Mouse (Mus musculus) ES-E14 (cell line): ENCODE results near the gene Ctc1.

Experiments
- CHD2 ChIP-seq: IDR thresholded peaks from 2 replicates; pipeline ENCODE4 v1.6.1; 2014; ENCODE audit warnings: mild to moderate bottlenecking, low read depth, low read length, inconsistent platforms
- HCFC1 ChIP-seq: IDR thresholded peaks from 2 replicates; pipeline ENCODE4 v1.6.1; 2012; ENCODE audit warnings: low read length, inconsistent platforms, borderline replicate concordance; ENCODE audit not compliant: insufficient read depth
- ZNF384 ChIP-seq: IDR thresholded peaks from 2 replicates; pipeline ENCODE4 v1.6.1; 2012; ENCODE audit warnings: low read depth, low read length, inconsistent platforms

DNA sequence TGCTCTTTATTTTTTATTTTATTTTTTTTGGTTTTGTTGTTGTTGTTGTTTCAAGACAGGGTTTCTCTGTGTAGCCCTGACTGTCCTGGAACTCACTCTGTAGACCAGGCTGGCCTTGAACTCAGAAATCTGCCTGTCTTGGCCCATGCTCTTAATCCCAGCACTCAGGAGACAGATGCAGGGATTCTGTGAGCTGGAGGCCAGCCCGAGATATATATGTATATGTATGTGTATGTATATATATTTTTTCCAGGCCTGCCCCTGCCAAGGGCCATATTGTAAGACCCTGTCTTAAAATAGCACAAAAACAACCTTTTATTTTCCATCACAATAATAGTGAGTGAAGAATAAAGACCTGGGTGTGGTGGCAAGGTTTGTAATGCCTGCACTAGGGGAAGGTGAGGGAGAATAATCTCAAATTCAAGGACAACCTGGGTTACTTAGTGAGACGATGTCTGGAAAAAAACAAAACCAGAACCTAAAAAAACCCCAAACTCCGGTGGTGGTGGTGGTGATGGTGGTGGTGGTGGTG is 49.7 kb downstream of the Ctc1 start:
- TF ChIP-seq CHD2 (no peak), ZNF384 (no peak), HCFC1 (no peak)
